Mouse (Mus musculus) bone marrow macrophage, adult 2 months (primary cell): ENCODE measurements around the gene Bmpr1b.

Experiments used
- CTCF ChIP-seq: IDR thresholded peaks from 2 replicates; pipeline ENCODE4 v1.5.1; 2012; ENCODE audit warnings: low read depth, mild to moderate bottlenecking, low read length, moderate library complexity
- POLR2A ChIP-seq: IDR thresholded peaks from 2 replicates; pipeline ENCODE4 v1.6.1; 2012; ENCODE audit warnings: mild to moderate bottlenecking, low read depth, low read length, borderline replicate concordance

GRCm38 (mm10) chr3:142209981-142210380 lies 40.8 kb upstream of the Bmpr1b start:
- TF ChIP-seq POLR2A (no peak), CTCF (no peak)
